Mouse (Mus musculus): ENCODE results near the gene Cyp2ab1. TPM values are rescaled to one million over a fixed set of nuclear protein-coding genes. Genes with fewer than 3 reads are reported as not detected.

The Cyp2ab1 gene
- total and polyA plus RNA-seq, 3 experiments: not detected

Other genes with a start within 250 kb of the Cyp2ab1 start
- 8.1 and 19.6 TPM in 2 replicates for gene Klhl24, start 227.9 kb downstream of the Cyp2ab1 start, total RNA-seq (2012; rRNA removed)
- 31.1 and 33.5 TPM in 2 replicates for gene Klhl24, start 227.9 kb downstream of the Cyp2ab1 start, total RNA-seq (2014; rRNA removed)
- gene Klhl24, start 227.9 kb downstream of the Cyp2ab1 start, polyA plus RNA-seq (2012; ENCODE audit: insufficient read length, low read depth): 14.9 and 15.9 TPM in 2 replicates
- 33.2 and 33.5 TPM in 2 replicates for gene Yeats2, start 184.3 kb downstream of the Cyp2ab1 start, total RNA-seq (2012; rRNA removed)
- gene Yeats2, start 184.3 kb downstream of the Cyp2ab1 start, total RNA-seq (2014; rRNA removed): 23.6 and 24.0 TPM in 2 replicates
- gene Yeats2, start 184.3 kb downstream of the Cyp2ab1 start, polyA plus RNA-seq (2012; ENCODE audit: insufficient read length, low read depth): 37.1 and 42.6 TPM in 2 replicates
- gene Map6d1, start 84.0 kb downstream of the Cyp2ab1 start, total RNA-seq (2012; rRNA removed): 0.04 and 0.08 TPM in 2 replicates
- not detected in 2 replicates for gene Map6d1, start 84.0 kb downstream of the Cyp2ab1 start, total RNA-seq (2014; rRNA removed)
- gene Map6d1, start 84.0 kb downstream of the Cyp2ab1 start, polyA plus RNA-seq (2012; ENCODE audit: insufficient read length, low read depth): 0.15 and 0.20 TPM in 2 replicates
- 101 and 116 TPM in 2 replicates for gene Parl, start 23.0 kb downstream of the Cyp2ab1 start, total RNA-seq (2012; rRNA removed)
- 166 and 205 TPM in 2 replicates for gene Parl, start 23.0 kb downstream of the Cyp2ab1 start, total RNA-seq (2014; rRNA removed)
- 209 and 247 TPM in 2 replicates for gene Parl, start 23.0 kb downstream of the Cyp2ab1 start, polyA plus RNA-seq (2012; ENCODE audit: insufficient read length, low read depth)
- gene Abcc5, start 101.0 kb upstream of the Cyp2ab1 start, total RNA-seq (2012; rRNA removed): 21.0 and 23.4 TPM in 2 replicates
- gene Abcc5, start 101.0 kb upstream of the Cyp2ab1 start, total RNA-seq (2014; rRNA removed): 23.8 and 27.1 TPM in 2 replicates
- gene Abcc5, start 101.0 kb upstream of the Cyp2ab1 start, polyA plus RNA-seq (2012; ENCODE audit: insufficient read length, low read depth): 25.8 and 28.6 TPM in 2 replicates
- gene Eif2b5, start 173.4 kb upstream of the Cyp2ab1 start, total RNA-seq (2012; rRNA removed): 179 and 208 TPM in 2 replicates
- gene Eif2b5, start 173.4 kb upstream of the Cyp2ab1 start, total RNA-seq (2014; rRNA removed): 183 and 203 TPM in 2 replicates
- gene Eif2b5, start 173.4 kb upstream of the Cyp2ab1 start, polyA plus RNA-seq (2012; ENCODE audit: insufficient read length, low read depth): 139 and 151 TPM in 2 replicates
- 7.6 and 7.7 TPM in 2 replicates for gene Dvl3, start 191.6 kb upstream of the Cyp2ab1 start, total RNA-seq (2012; rRNA removed)
- gene Dvl3, start 191.6 kb upstream of the Cyp2ab1 start, total RNA-seq (2014; rRNA removed): 1.8 and 1.9 TPM in 2 replicates
- gene Dvl3, start 191.6 kb upstream of the Cyp2ab1 start, polyA plus RNA-seq (2012; ENCODE audit: insufficient read length, low read depth): 14.8 and 16.9 TPM in 2 replicates
- gene Ap2m1, start 210.1 kb upstream of the Cyp2ab1 start, total RNA-seq (2012; rRNA removed): 315 and 343 TPM in 2 replicates
- gene Ap2m1, start 210.1 kb upstream of the Cyp2ab1 start, total RNA-seq (2014; rRNA removed): 375 and 415 TPM in 2 replicates
- gene Ap2m1, start 210.1 kb upstream of the Cyp2ab1 start, polyA plus RNA-seq (2012; ENCODE audit: insufficient read length, low read depth): 304 and 319 TPM in 2 replicates
- 48.6 and 61.4 TPM in 2 replicates for gene Abcf3, start 223.2 kb upstream of the Cyp2ab1 start, total RNA-seq (2012; rRNA removed)
- 46.9 and 55.7 TPM in 2 replicates for gene Abcf3, start 223.2 kb upstream of the Cyp2ab1 start, total RNA-seq (2014; rRNA removed)
- gene Abcf3, start 223.2 kb upstream of the Cyp2ab1 start, polyA plus RNA-seq (2012; ENCODE audit: insufficient read length, low read depth): 98.0 and 98.9 TPM in 2 replicates